Mouse (Mus musculus): ENCODE data around the gene Prss21.

DNA sequence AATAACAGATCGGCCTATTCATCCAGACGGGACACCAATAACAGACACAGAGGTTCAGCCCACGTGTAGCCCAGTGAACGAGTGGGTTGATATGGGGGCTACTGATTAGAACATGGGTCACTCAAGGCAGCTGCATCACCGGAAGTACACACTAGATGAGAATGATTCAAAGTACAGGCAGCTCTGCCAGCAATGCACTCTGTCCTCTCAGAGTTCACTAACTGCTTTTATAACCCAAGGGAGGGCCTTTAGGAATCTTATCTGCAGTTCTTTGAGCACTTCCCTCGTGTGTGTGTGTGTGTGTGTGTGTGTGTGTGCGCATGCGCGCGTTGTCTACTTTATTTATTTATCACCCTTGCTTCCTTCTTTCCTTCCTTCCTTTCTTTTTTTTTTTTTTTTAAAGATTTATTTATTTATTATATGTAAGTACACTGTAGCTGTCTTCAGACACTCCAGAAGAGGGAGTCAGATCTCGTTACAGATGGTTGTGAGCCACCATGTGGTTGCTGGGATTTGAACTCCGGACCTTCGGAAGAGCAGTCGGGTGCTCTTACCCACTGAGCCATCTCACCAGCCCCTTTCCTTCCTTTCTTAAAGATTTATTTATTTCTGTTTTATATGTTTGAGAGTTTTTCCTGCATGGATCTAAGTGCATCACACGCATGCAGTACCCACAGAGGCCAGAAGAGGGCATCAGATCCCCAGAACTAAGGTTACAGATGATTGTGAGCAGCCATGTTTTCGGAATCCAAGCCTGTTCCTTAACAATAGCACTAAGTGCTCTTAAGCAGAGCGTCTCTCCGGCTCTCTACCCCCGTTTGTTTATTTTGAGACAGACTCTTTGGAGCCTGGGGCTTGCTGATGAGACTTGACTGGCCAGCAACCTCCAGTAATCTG, 16.8 kb upstream of the Prss21 start:
- TF ChIP-seq CTCF (IDR thresholded peaks at IDR 0.05; ENCODE audit: low read depth, low read length) (0 out of 2 replicates have a peak, but pooled peaks have one; percentile 11), POLR2A (IDR thresholded peaks at IDR 0.05; ENCODE audit: borderline replicate concordance, low read depth, low read length) (no peak)
